Mouse (Mus musculus) T-helper 1 cell (primary cell): Measurements from ENCODE around the gene Clec3b.

Experiments
- in situ Hi-C: fragments of 300-600 bp; cut with MboI, MseI; formaldehyde crosslinking; loops from one replicate; pipeline ENCODE4 v1.15.1; 2025; ENCODE audit warnings: high pct_unique_total_duplicates

Gene Clec3b

DNA sequence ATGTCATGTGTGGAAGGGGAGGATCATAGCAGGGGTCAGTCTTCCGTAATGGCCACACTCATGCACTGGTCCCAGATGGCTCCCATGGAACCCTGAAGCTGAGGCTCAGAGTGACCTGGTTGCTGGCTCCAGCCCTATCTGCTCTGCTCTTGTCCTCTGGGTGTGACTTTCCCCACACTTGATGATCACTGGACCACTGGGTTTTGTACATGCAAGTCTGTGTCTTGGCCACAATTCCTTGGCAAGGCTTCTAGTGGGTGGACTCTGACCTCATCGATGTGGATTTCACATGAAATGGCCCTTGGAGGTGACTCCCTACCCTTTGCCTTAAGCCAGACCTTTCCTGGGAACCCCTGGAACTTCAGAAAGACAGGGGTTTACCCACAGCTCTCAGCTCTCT lies 2.4 kb downstream of the Clec3b start:
- in situ Hi-C loops: no loop called here

DNA sequence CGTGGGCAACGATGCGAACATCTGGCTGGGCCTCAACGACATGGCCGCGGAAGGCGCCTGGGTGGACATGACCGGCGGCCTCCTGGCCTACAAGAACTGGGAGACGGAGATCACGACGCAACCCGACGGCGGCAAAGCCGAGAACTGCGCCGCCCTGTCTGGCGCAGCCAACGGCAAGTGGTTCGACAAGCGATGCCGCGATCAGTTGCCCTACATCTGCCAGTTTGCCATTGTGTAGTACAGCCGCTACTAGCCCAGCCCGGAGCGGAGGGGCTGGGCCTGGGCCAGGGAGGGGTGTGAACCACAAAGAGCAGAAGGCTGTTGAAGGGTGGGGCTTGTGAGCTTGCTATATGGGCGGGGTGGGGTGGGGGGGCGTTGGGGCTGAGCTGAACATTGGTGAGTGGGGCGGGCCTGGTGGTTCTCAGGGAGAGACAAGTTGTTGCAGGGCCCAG lies 6.2 kb downstream of the Clec3b start:
- in situ Hi-C loops: no loop called here

- in situ Hi-C loops: no loop called here
Observed at GRCm38 (mm10) chr9:123157699-123158098, 7.0 kb downstream of the Clec3b start.

GRCm38 (mm10) chr9:123158125-123158836 lies 7.5 kb downstream of the Clec3b start:
- in situ Hi-C loops: no loop called here

DNA sequence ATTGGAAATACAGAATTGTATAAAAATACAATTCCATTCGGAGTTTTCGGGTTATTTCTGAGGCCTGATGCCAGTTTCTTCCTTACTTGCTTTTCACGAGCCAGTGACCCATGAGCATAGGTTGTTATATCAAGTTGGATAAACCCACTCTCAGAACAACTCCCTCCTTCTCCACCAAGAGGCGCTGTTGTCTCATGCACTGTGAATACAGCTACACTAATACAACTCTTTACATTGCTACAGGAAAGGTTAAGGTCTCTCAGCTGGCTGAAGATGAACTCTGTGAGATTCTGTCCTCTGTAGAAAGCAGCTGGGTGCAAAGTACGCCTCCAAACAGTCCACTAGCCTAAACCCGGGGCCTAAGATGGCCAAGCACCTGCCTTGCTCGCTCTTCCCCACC lies 8.6 kb downstream of the Clec3b start:
- in situ Hi-C loops: no loop called here

GRCm38 (mm10) chr9:123161792-123162191 lies 11.0 kb downstream of the Clec3b start:
- in situ Hi-C loops: loop anchor here (5.0 kb wide), 1 partner anchor 91 kb away; no protein-coding TSS in a partner anchor

DNA sequence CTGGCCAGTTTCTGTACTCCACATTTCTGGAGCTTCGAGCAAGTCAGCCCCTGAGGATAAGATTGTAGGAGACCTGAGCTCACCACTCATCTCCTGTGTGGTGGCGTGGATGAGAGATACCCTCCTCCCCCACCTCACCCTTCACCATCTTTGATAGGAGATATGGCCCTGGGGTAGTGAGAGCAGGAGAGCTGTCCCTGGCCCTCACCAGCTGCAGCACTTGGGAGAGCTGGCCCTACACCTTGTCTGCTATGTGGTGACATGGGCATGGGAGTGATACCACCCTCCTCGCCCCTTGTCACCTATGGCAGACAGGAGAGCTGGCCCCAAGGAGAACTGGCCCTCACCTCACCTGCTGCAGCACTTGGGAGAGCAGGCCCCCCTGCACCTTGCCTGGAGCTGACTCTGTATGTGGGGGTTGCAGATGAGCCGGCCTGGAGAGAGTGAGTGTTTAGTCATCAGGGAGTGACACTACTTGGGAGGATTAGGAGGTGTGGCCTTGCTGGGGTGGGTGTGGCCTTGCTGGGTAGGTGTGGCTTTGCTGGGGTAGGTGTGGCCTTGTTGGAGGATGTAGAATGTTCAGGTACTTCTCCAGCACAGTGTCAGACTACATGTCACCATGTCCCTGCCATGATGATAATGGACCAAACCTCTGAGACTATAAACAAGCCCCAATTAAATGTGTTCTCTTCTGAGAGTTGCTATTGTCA lies 12.4 kb downstream of the Clec3b start:
- in situ Hi-C loops: loop anchor here (5.0 kb wide), 1 partner anchor 89 kb away; no protein-coding TSS in a partner anchor

- in situ Hi-C loops: no loop called here
Observed at GRCm38 (mm10) chr9:123165781-123166443, 15.2 kb downstream of the Clec3b start.

DNA sequence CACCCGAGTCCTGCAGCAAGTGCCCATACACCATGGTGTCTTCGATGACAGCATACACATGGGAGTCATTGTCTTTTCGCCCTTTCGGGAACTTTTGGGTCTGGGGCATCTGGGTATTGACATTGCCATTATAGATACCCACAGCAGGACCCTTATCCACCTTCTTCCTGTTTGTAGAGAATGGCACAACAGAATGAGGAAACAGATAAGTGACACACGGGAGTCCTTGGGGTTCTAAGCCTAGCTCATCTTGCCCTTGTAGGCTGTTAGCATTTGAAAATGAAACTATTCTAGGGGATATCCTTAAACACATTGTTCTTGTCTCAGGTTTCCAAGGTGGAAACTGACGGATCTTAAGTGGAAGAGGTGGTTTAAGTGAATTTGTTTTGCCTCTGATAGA lies 23.0 kb downstream of the Clec3b start:
- in situ Hi-C loops: no loop called here

DNA sequence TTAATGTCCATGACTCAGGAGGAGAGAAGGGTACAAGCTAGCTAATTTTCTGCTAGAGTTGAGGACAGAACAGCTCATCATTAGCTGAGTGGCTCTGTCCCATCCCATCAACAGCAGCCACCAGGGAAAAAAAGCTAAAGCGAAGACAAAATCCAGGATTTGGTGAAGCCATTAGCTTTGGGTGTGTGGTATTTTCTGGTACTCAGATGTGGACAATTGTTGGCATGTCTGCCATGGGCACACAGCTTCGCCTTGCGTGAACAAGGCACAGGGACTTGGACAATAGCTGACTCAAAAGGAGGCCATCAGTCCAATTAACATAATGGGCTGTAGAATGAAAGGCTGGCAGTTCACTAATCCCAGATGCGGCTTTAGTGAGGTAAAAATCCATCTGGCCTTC lies 23.6 kb downstream of the Clec3b start:
- in situ Hi-C loops: no loop called here

- in situ Hi-C loops: no loop called here
Observed at GRCm38 (mm10) chr9:123177380-123178048, 26.8 kb downstream of the Clec3b start.

DNA sequence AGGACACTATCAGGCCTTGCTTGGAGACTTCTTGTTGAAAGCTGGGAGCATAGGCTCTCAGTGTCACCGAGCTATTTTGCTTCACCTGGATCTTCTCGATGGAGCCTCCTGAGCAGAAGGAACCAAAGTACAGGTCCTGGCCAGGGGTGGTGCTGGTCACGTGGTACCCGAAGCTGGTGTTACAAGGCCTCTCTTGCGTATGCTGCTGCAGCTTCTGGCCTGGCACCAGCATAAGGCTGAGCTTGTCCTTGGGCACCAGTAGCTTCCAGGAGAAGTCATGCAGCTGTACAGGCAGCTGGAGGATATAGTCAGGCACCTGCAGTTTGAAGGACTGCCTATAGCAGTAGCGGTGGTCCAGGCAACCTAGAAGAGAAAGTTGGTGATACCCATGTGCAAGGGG lies 29.3 kb downstream of the Clec3b start:
- in situ Hi-C loops: no loop called here

DNA sequence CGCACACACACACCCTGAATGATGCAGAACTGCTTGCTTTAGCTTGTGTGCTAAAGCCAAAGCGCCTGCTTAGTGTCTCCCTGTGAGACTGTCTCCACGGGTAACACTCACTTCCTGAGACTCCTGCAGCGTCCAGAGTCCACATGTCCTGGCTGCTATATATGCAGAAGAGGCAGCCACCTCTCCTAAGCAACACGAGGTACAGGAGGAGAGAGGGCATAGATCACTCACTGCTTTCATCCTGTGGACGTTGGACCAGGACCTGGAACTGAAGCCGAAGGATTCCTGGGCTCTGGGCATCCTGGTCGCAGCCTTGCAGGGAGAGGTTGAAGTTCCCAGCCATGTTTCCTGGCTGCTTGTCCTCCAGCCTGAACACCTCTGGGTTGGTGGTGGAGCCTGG lies 32.5 kb downstream of the Clec3b start:
- in situ Hi-C loops: no loop called here

GRCm38 (mm10) chr9:123185546-123185945 lies 34.8 kb downstream of the Clec3b start:
- in situ Hi-C loops: no loop called here

DNA sequence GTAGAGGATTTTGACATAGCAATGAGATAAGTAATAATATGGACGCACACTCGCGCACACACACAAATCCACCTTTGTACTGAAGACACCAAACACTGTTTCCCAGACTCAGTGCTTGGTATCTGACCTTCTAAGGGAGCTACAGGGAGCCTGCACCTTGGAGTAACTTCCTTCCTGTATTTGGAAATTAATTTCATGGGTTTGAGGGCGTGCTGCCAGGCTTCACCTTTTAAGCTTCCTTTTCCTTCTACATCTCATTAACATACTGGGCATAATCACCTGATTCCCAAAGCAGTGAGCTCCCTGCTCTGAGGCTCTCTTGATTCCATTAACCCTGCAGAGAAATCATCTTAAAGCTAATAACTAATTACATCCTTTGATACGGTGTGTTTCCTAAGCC lies 35.4 kb downstream of the Clec3b start:
- in situ Hi-C loops: no loop called here

DNA sequence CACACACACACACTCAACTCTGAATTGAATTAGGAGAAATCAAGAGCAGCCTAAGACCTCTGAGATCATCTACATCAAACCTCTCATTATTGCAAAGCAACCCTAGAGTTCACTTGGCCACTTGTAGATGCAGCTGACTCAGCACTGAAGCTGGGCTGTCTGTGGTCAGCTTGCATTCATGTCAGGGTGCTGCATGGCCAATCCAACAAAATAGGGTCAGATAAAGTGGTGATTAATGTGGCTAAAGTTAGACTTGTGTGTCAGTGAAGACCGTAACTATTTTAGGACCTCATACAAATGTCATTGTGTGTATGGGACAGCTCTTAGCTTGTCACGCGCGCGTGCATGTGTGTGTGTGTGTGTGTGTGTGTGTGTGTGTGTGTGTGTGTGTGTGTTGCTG lies 36.8 kb downstream of the Clec3b start:
- in situ Hi-C loops: no loop called here

GRCm38 (mm10) chr9:123188271-123188670 lies 37.5 kb downstream of the Clec3b start:
- in situ Hi-C loops: no loop called here

- in situ Hi-C loops: loop anchor here (10.0 kb wide), 1 partner anchor 1115 kb away; no protein-coding TSS in a partner anchor
Observed at GRCm38 (mm10) chr9:123200116-123200515, 49.4 kb downstream of the Clec3b start.

DNA sequence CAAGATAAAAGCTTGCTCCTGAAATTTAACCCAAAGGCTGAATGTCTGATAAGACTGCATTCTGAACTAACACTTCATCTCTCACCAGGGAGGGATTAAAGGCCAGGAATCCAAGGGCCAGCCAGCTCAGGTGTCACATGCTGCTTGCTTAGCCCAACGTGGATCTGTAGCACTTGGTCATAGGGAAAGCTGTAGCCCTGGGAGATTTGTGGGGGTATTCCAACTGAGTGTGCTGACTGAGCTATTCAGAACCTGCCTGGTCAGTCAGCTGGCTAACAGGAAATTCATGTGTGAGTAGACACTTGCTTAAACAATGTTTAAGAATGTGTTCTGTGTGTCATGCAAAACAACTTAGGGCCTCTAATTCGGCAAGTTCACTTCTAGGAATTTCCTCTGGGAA lies 55.8 kb downstream of the Clec3b start:
- in situ Hi-C loops: loop anchor here (10.0 kb wide), 1 partner anchor 1122 kb away; no protein-coding TSS in a partner anchor

- in situ Hi-C loops: loop anchor here (10.0 kb wide), 1 partner anchor 1122 kb away; no protein-coding TSS in a partner anchor
Observed at GRCm38 (mm10) chr9:123206948-123207347, 56.2 kb downstream of the Clec3b start.
